ENCODE assay signal across 23 mouse cellular contexts in the genomic region with DNA sequence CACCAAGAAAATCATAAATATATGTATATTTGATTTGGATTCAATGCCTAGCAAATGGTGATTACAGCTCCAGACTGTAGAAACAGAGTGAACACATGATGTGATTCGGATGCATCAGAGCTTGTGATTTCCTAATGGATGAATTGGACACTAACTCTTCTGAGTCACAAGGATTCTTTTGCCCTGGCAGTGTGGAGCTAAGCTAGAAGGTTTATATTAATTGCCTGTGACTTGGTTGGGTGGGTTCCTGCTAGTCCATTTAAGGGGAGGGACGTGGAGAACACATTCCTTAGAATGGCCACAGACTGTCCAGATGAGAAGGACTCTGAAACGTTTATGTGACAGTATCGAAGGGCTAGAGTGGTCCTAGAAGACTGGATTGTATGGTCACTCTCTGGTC.
"Had no signal": no experiment of that assay in that cellular context is flagged by ENCODE, and none has a peak within 500 bp of the region (broad histone marks: within the 10 kb centered on the region; RNA-seq: fewer than 3 reads in every experiment).

No protein-coding gene starts in this region.

- H3K9me3 ChIP-seq: limb, embryonic 12.5 days; limb, embryonic 15.5 days; megakaryocyte, embryonic 14.5 days; midbrain, embryonic 12.5 days; midbrain, embryonic 15.5 days; neural tube, embryonic 12.5 days; neural tube, embryonic 15.5 days had no signal

- H3K4me1 ChIP-seq: limb, embryonic 12.5 days; midbrain, embryonic 12.5 days; midbrain, embryonic 15.5 days; neural tube, embryonic 12.5 days; neural tube, embryonic 15.5 days had no signal

- H3K4me2 ChIP-seq: limb, embryonic 12.5 days; limb, embryonic 15.5 days; liver, embryonic 11.5 days; lung, embryonic 14.5 days; midbrain, embryonic 12.5 days; midbrain, embryonic 15.5 days; neural tube, embryonic 12.5 days; neural tube, embryonic 15.5 days had no signal

- ATAC-seq: liver, postnatal 0 days; midbrain, embryonic 15.5 days had no signal

- H3K27ac ChIP-seq: left cerebral cortex, adult 2 months; limb, embryonic 12.5 days; limb, embryonic 15.5 days; liver, embryonic 14.5 days; midbrain, embryonic 12.5 days; midbrain, embryonic 15.5 days; neural tube, embryonic 12.5 days; neural tube, embryonic 15.5 days; stomach, postnatal 0 days had no signal

- H3K36me3 ChIP-seq: limb, embryonic 12.5 days; limb, embryonic 15.5 days; midbrain, embryonic 12.5 days; midbrain, embryonic 15.5 days; neural tube, embryonic 12.5 days; neural tube, embryonic 15.5 days had no signal

- DNase-seq: kidney, adult 18-20 months; kidney, adult 9 months; kidney, postnatal 14 days; layer of hippocampus, postnatal 36 days; left cerebral cortex, postnatal 4 days; liver, postnatal 0 days; lung, embryonic 14.5 days; right cerebral cortex, adult 18-20 months; right cerebral cortex, postnatal 14 days; right cerebral cortex, postnatal 4 days; thymus, adult 2 months; thymus, postnatal 14 days had no signal

- H3K9ac ChIP-seq: limb, embryonic 12.5 days; limb, embryonic 15.5 days; liver, embryonic 14.5 days; liver, postnatal 0 days; lung, embryonic 14.5 days; midbrain, embryonic 12.5 days; midbrain, embryonic 15.5 days; neural tube, embryonic 12.5 days; neural tube, embryonic 15.5 days had no signal

- H3K4me3 ChIP-seq: left cerebral cortex, adult 2 months; limb, embryonic 12.5 days; limb, embryonic 15.5 days; megakaryocyte, embryonic 14.5 days; midbrain, embryonic 12.5 days; midbrain, embryonic 15.5 days; neural tube, embryonic 12.5 days; neural tube, embryonic 15.5 days had no signal

- H3K27me3 ChIP-seq: limb, embryonic 12.5 days; limb, embryonic 15.5 days; megakaryocyte, embryonic 14.5 days; midbrain, embryonic 12.5 days; midbrain, embryonic 15.5 days; neural tube, embryonic 12.5 days; neural tube, embryonic 15.5 days had no signal
